8 mouse cellular contexts compared by ENCODE assay signal in the genomic region with DNA sequence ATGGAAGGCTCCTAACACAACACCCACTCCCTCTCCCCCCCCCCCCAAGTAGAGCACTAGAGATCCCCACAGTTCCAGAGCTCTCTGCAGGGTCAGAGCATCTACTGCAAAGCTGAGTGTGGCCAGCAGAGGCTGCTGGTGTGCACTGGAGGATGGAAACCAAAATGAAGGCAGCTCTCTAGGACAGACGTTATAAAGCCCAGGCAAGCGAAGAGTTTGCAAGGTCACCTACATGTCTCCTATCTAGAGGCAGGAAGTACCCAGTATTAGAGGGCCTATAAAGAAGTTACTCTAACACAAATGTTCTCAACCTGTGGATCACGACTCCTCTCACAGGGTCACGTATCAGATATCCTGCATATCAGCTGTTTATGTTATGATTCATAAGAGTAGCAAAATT.
DNase-seq lines count a peak whose midpoint lies in the region; ATAC-seq and TF ChIP-seq lines count a peak whose summit lies in the region.

No protein-coding gene starts in this region.

- POLR2A ChIA-PET in Patski (lab: Charles Lee), result no interaction called here

- TF ChIP-seq POLR2A in CH12.LX (IDR thresholded peaks at IDR 0.05; ENCODE audit: low read depth, low read length), result no peak

- no peak overlapping the region for H3K4me3 ChIP-seq in CH12.LX (replicated peaks in 1 of 3; ENCODE audit: low read depth in 2 of 3, low read length in 2 of 3, poor library complexity in 1 of 3)
- no peak overlapping the region for H3K4me3 ChIP-seq in layer of hippocampus, adult 2 months

- H3K4me1 ChIP-seq in CH12.LX (ENCODE audit: control insufficient read depth in 1 of 2, insufficient read depth in 2 of 2), result no peaks in the 10 kb centered on the region

- no peaks in the 10 kb centered on the region for H3K9me3 ChIP-seq in CH12.LX (replicated peaks; ENCODE audit: low read length)

- dilution Hi-C loops in CH12.LX (cut with MboI; ENCODE audit: extremely low pct_ligation_motif_present, extremely low pct_unique_long_range_greater_than_20kb, low sequenced_read_pairs), result no loop called here

- no peaks in the 10 kb centered on the region for H3K79me2 ChIP-seq in CH12.LX (replicated peaks; ENCODE audit: control insufficient read depth, extremely low read depth, insufficient read depth, poor library complexity, severe bottlenecking)

- peak; percentile 26 for TF ChIP-seq RAD21 in CH12.LX (IDR thresholded peaks at IDR 0.05; ENCODE audit: low read depth, low read length)

- ATAC-seq in Patski, result peak; percentile 74
- ATAC-seq in hematopoietic stem cell, adult 5-6 weeks (replicated peaks in 1 of 2; ENCODE audit: insufficient read depth in 1 of 2, low FRiP score in 2 of 2, low TSS enrichment in 1 of 2, low read depth in 1 of 2, poor library complexity in 2 of 2, severe bottlenecking in 2 of 2), result peak; percentile 66 to 73
- no peak for ATAC-seq in inflammation-experienced regulatory T-cells, adult 6 months

- in situ Hi-C loops in CH12.LX (cut with MboI; ENCODE audit: low pct_ligation_motif_present, low pct_unique_long_range_greater_than_20kb, low sequenced_read_pairs) (loop anchor here (25.0 kb wide), 1 partner anchor 1772 kb away; no protein-coding TSS in a partner anchor), Patski (cut with MboI; ENCODE audit: low pct_unique_long_range_greater_than_20kb) (loop anchor here (5.0 to 25.0 kb wide), 3 partner anchors 597 to 1812 kb away; no protein-coding TSS in a partner anchor)

- H3K27me3 ChIP-seq in CH12.LX (replicated peaks), result no peaks in the 10 kb centered on the region
- H3K27me3 ChIP-seq in Patski, result peaks cover 15% of the 10 kb centered on the region

- H3K4me2 ChIP-seq in CH12.LX (ENCODE audit: insufficient read depth, low read depth, poor library complexity, severe bottlenecking), result peak overlapping the region; percentile 27; the same call in 1 of the 2 replicates

- no peak overlapping the region for H3K27ac ChIP-seq in CH12.LX (ENCODE audit: insufficient read depth, low read depth)
- H3K27ac ChIP-seq in layer of hippocampus, adult 2 months, result no peak overlapping the region

- H3K36me3 ChIP-seq in CH12.LX (replicated peaks in 1 of 2; ENCODE audit: control insufficient read depth in 1 of 2, insufficient read depth in 1 of 2, low read length in 1 of 2), result no peaks in the 10 kb centered on the region

- peak; percentile 52 for DNase-seq in CH12.LX (ENCODE audit: extremely low read depth)
- DNase-seq in Patski (ENCODE audit: low read depth, low spot score), result no peak
- DNase-seq in embryo, embryonic 10 days (ENCODE audit: low spot score), result peak; percentile 56
- DNase-seq in layer of hippocampus, adult 2 months (ENCODE audit: low spot score in 2 of 2), result peak in 1 of 2 experiments; percentile 33
- DNase-seq in lung, postnatal 36 days, result peak; percentile 32
- DNase-seq in right cerebral cortex, adult 2 months (ENCODE audit: low spot score in 2 of 2), result peak; percentile 61 to 62

- no peak for TF ChIP-seq EP300 in CH12.LX (IDR thresholded peaks at IDR 0.05; ENCODE audit: low read length)

- CTCF ChIA-PET in Patski (lab: Charles Lee), result interaction anchor here (1.5 kb wide), 1 partner anchor 10 kb away, joined by 6 read pairs; no protein-coding TSS in a partner anchor

- no peak overlapping the region for H3K9ac ChIP-seq in CH12.LX (ENCODE audit: insufficient read depth, low read depth)

- TF ChIP-seq CTCF in CH12.LX (conservative IDR thresholded peaks at IDR 0.05 in 1 of 2, IDR thresholded peaks at IDR 0.05 in 1 of 2; ENCODE audit: low read depth in 2 of 2, low read length in 2 of 2) (peak; percentile 40 to 49; a peak in 3 of 4 replicates), Patski (IDR thresholded peaks at IDR 0.05) (peak; percentile 57)
- TF ChIP-seq CTCF in layer of hippocampus, adult 2 months (conservative IDR thresholded peaks at IDR 0.05), result peak; percentile 79

TF ChIP-seq in CH12.LX, 34 proteins besides CTCF, POLR2A, EP300 and RAD21:
- TF ChIP-seq POLR2AphosphoS2 (IDR thresholded peaks at IDR 0.05; ENCODE audit: low read depth, low read length), result no peak
- TF ChIP-seq SMC3 (IDR thresholded peaks at IDR 0.05; ENCODE audit: low read depth, low read length), result peak; percentile 38
- TF ChIP-seq MAFK (IDR thresholded peaks at IDR 0.05; ENCODE audit: insufficient replicate concordance, low read length), result no peak
- no peak for TF ChIP-seq USF2 (conservative IDR thresholded peaks at IDR 0.05; ENCODE audit: low read depth, low read length)
- no peak for TF ChIP-seq ZNF384 (IDR thresholded peaks at IDR 0.05; ENCODE audit: low read depth, low read length)
